Mouse (Mus musculus) hindbrain, postnatal 0 days (tissue): ENCODE results near the gene Naaladl2. TPM values are rescaled to one million over a fixed set of nuclear protein-coding genes. Genes with fewer than 3 reads are reported as not detected.
A peak's percentile ranks its signal among the peaks of the same experiment; 100 is the strongest.

Experiments
- ATAC-seq: fragments of 200-750 bp; cut with Nextera tagmentation; 2 replicates; pipeline ENCODE4 v1.8.0; 2017; ENCODE audit warnings: mild to moderate bottlenecking, moderate TSS enrichment, moderate library complexity
- DNase-seq: peaks from one replicate; pipeline ENCODE4 v3.0.0-alpha.2; 2015; ENCODE audit warnings: low spot score
- H3K27ac ChIP-seq: fragments of 300-500 bp; sonication (generic); 2 replicates; pipeline ENCODE4 v1.5.1; 2014; ENCODE audit warnings: mild to moderate bottlenecking
- H3K27me3 ChIP-seq: fragments of 300-500 bp; sonication (generic); 2 replicates; pipeline ENCODE4 v1.6.1; 2014; ENCODE audit warnings: low read length, mixed read lengths; ENCODE audit not compliant: insufficient read depth
- H3K36me3 ChIP-seq: fragments of 300-500 bp; sonication (generic); 2 replicates; pipeline ENCODE4 v1.6.1; 2014; ENCODE audit warnings: low read length, mixed read lengths; ENCODE audit not compliant: insufficient read depth
- H3K4me1 ChIP-seq: fragments of 300-500 bp; sonication (generic); 2 replicates; pipeline ENCODE4 v1.6.1; 2014; ENCODE audit warnings: antibody characterized with exemption, low read length, mixed read lengths; ENCODE audit not compliant: insufficient read depth
- H3K4me2 ChIP-seq: fragments of 300-500 bp; sonication (generic); 2 replicates; pipeline ENCODE4 v1.6.1; 2014; ENCODE audit warnings: low read depth, mild to moderate bottlenecking, low read length, moderate library complexity, mixed read lengths
- H3K4me3 ChIP-seq: fragments of 300-500 bp; sonication (generic); 2 replicates; pipeline ENCODE4 v1.5.1; 2014; ENCODE audit warnings: low read length
- H3K9ac ChIP-seq: fragments of 300-500 bp; sonication (generic); replicated peaks from 2 replicates; pipeline ENCODE4 v1.6.1; 2014; ENCODE audit warnings: mild to moderate bottlenecking, low read length, moderate library complexity, mixed read lengths
- H3K9me3 ChIP-seq: fragments of 300-500 bp; sonication (generic); 2 replicates; pipeline ENCODE4 v1.6.1; 2016; ENCODE audit warnings: low read length, mixed read lengths
- CTCF ChIP-seq: IDR thresholded peaks from 2 replicates; pipeline ENCODE4 v1.5.1; 2016; ENCODE audit warnings: antibody characterized with exemption, control low read depth, low read depth
- WGBS: fragments of 180-500 bp; shearing (Covaris S2); extraction: QIAGEN DNeasy Blood & Tissue Kit; methylation state at CpG from one replicate; pipeline ENCODE4 v1.1.7; 2014; 5-methylcytosine and 5-hydroxymethylcytosine counted together
- polyA plus RNA-seq: library from polyadenylated mRNA; unstranded; fragments of >200 nt; fragmentation: Nextera tagmentation; extraction: Ambion mirVana; gene quantifications from 2 replicates; pipeline ENCODE4 v1.2.1, GENCODE M21; 2015
- total RNA-seq: library from RNA; depleted of rRNA; stranded (reverse); fragments of >200 nt; gene quantifications from 2 replicates; pipeline ENCODE4 v1.2.3, GENCODE M21; 2014

Gene Naaladl2
- total and polyA plus RNA-seq, 2 experiments from 2014 or later: 0.37 to 0.81 TPM

GRCm38 (mm10) chr3:24992078-24992477 is 152.0 kb downstream of the Naaladl2 start:
- WGBS: 62% methylated on average over 3 of the region's 3 CpGs
- Histone ChIP-seq H3K27me3 (no peaks in the 10 kb centered on the region), H3K4me1 (no peaks in the 10 kb centered on the region), H3K4me3 (no peak overlapping the region), H3K9me3 (no peaks in the 10 kb centered on the region), H3K4me2 (no peak overlapping the region), H3K36me3 (no peaks in the 10 kb centered on the region), H3K27ac (no peak overlapping the region), H3K9ac (no peak overlapping the region)
- DNase-seq (no peak), ATAC-seq (no peak)
- no peak for TF ChIP-seq CTCF

- Histone ChIP-seq H3K4me2 (no peak overlapping the region), H3K27ac (no peak overlapping the region), H3K27me3 (no peaks in the 10 kb centered on the region), H3K4me1 (no peaks in the 10 kb centered on the region), H3K36me3 (no peaks in the 10 kb centered on the region), H3K4me3 (no peak overlapping the region), H3K9ac (no peak overlapping the region), H3K9me3 (no peaks in the 10 kb centered on the region)
- no peak for TF ChIP-seq CTCF
- no peak for DNase-seq
- WGBS: 71% methylated on average over 4 of the region's 4 CpGs
- no peak for ATAC-seq
Observed at GRCm38 (mm10) chr3:24982111-24982510, 161.9 kb downstream of the Naaladl2 start.

- TF ChIP-seq CTCF: no peak
- Histone ChIP-seq H3K4me1 (no peaks in the 10 kb centered on the region), H3K27me3 (no peaks in the 10 kb centered on the region), H3K4me3 (no peak overlapping the region), H3K4me2 (no peak overlapping the region), H3K36me3 (no peaks in the 10 kb centered on the region), H3K9ac (no peak overlapping the region), H3K9me3 (no peaks in the 10 kb centered on the region), H3K27ac (no peak overlapping the region)
- WGBS: 94% methylated on average over 2 of the region's 2 CpGs
- ATAC-seq (no peak), DNase-seq (no peak)
Observed at GRCm38 (mm10) chr3:24942170-24942569, 201.9 kb downstream of the Naaladl2 start.

- ATAC-seq (no peak), DNase-seq (no peak)
- WGBS: 76% methylated on average over 5 of the region's 5 CpGs
- Histone ChIP-seq H3K4me3 (no peak overlapping the region), H3K27ac (no peak overlapping the region), H3K9ac (no peak overlapping the region), H3K27me3 (no peaks in the 10 kb centered on the region), H3K36me3 (no peaks in the 10 kb centered on the region), H3K4me1 (no peaks in the 10 kb centered on the region), H3K9me3 (no peaks in the 10 kb centered on the region), H3K4me2 (no peak overlapping the region)
- no peak for TF ChIP-seq CTCF
Observed at GRCm38 (mm10) chr3:24938507-24939182, 205.4 kb downstream of the Naaladl2 start.

- H3K4me1 ChIP-seq: no peaks in the 10 kb centered on the region
- no peak overlapping the region for H3K27ac ChIP-seq
- no peaks in the 10 kb centered on the region for H3K36me3 ChIP-seq
- no peak for TF ChIP-seq CTCF
- no peak for ATAC-seq
- H3K9ac ChIP-seq: no peak overlapping the region
- no peak overlapping the region for H3K4me3 ChIP-seq
- 35% methylated on average over 2 of the region's 2 CpGs for whole genome bisulfite sequencing
- no peak overlapping the region for H3K4me2 ChIP-seq
- no peaks in the 10 kb centered on the region for H3K27me3 ChIP-seq
- DNase-seq: no peak
- H3K9me3 ChIP-seq: no peaks in the 10 kb centered on the region
Observed at GRCm38 (mm10) chr3:24921811-24922210, 222.2 kb downstream of the Naaladl2 start.

- H3K36me3 ChIP-seq: no peaks in the 10 kb centered on the region
- DNase-seq (no peak), ATAC-seq (no peak)
- H3K9ac ChIP-seq: no peak overlapping the region
- no peaks in the 10 kb centered on the region for H3K4me1 ChIP-seq
- WGBS: 52% methylated on average over 6 of the region's 6 CpGs
- H3K4me3 ChIP-seq: no peak overlapping the region
- no peak overlapping the region for H3K4me2 ChIP-seq
- no peak for TF ChIP-seq CTCF
- no peaks in the 10 kb centered on the region for H3K9me3 ChIP-seq
- H3K27ac ChIP-seq: no peak overlapping the region
- H3K27me3 ChIP-seq: no peaks in the 10 kb centered on the region
Observed at GRCm38 (mm10) chr3:24921401-24921800, 222.7 kb downstream of the Naaladl2 start.

- Histone ChIP-seq H3K4me3 (no peak overlapping the region), H3K9me3 (no peaks in the 10 kb centered on the region), H3K9ac (no peak overlapping the region), H3K27ac (no peak overlapping the region), H3K4me2 (no peak overlapping the region), H3K27me3 (no peaks in the 10 kb centered on the region), H3K4me1 (no peaks in the 10 kb centered on the region), H3K36me3 (no peaks in the 10 kb centered on the region)
- TF ChIP-seq CTCF: no peak
- WGBS: 53% methylated on average over 3 of the region's 3 CpGs
- peak; percentile 54 for DNase-seq
- peak; percentile 85 for ATAC-seq
Observed at GRCm38 (mm10) chr3:24905425-24905960, 238.6 kb downstream of the Naaladl2 start.
